Mouse (Mus musculus): ENCODE measurements around the gene Pes1.

- TF ChIP-seq POLR2A (IDR thresholded peaks at IDR 0.05; ENCODE audit: control insufficient read depth, low read depth, low read length) (no peak), CTCF (IDR thresholded peaks at IDR 0.05; ENCODE audit: control insufficient read depth, insufficient read depth, insufficient replicate concordance, low read depth, low read length) (no peak)
Observed at GRCm38 (mm10) chr11:3933756-3934285, 30.0 kb upstream of the Pes1 start.

Measured in testis, adult 2 months (tissue).